Mouse (Mus musculus) bone marrow, adult 2 months (tissue): Measurements from ENCODE around the gene Zfp408.

ENCODE experiments used
- CTCF ChIP-seq: fragments of 200-500 bp; IDR thresholded peaks from 2 replicates; pipeline ENCODE4 v1.5.1; 2011; ENCODE audit warnings: low read length, control low read depth; ENCODE audit not compliant: control insufficient read depth, insufficient read depth
- POLR2A ChIP-seq: fragments of 200-500 bp; IDR thresholded peaks from 2 replicates; pipeline ENCODE4 v1.6.1; 2011; ENCODE audit warnings: low read depth, mild to moderate bottlenecking, control low read depth, low read length, borderline replicate concordance; ENCODE audit not compliant: control insufficient read depth

DNA sequence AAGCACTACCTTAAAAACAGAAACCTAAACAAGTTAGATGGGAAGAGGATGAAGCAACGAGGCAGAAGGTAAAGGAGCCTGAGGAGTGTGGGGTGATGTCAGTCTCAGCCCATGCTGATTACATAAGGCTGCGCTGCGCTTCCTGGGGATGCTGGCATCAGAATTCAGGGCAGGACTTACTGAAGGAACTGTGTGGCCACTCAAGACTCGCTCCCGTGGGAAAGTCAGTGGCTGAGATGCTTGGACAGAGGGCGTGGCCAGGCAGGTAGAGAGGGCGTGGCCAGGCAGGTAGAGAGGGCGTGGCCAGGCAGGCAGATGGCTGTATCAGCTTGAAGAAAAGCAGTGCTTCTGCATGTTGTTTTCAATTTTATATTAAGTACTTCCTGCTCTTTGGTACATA, 34.3 kb upstream of the Zfp408 start:
- TF ChIP-seq CTCF (no peak), POLR2A (no peak)
